Comparison of ENCODE assay signal across 8 mouse cellular contexts in genomic region chr2:90846597-90846954, GRCm38 (mm10). TPM values are rescaled to one million over a fixed set of nuclear protein-coding genes. Genes with fewer than 3 reads are reported as not detected.
DNase-seq lines count a peak whose midpoint lies in the region; ATAC-seq and TF ChIP-seq lines count a peak whose summit lies in the region.

No protein-coding gene starts in this region.

- H3K36me3 ChIP-seq in kidney, embryonic 14.5 days (ENCODE audit: control insufficient read depth, insufficient read depth, low read length), result peaks cover 18% of the 10 kb centered on the region
- H3K36me3 ChIP-seq in forebrain, postnatal 0 days (ENCODE audit: insufficient read depth), result peaks cover 13% of the 10 kb centered on the region
- peaks cover 11% of the 10 kb centered on the region for H3K36me3 ChIP-seq in liver, embryonic 14.5 days (replicated peaks; ENCODE audit: control insufficient read depth, insufficient read depth, low read depth)

- no peak; the same call in 1 of the 2 replicates for TF ChIP-seq CTCF in forebrain, postnatal 0 days (IDR thresholded peaks at IDR 0.05; ENCODE audit: low read depth)
- no peak for TF ChIP-seq CTCF in liver, embryonic 14.5 days (IDR thresholded peaks at IDR 0.05; ENCODE audit: low read depth)

- peak overlapping the region; percentile 74 for H3K4me3 ChIP-seq in kidney, embryonic 14.5 days (ENCODE audit: low read length)
- H3K4me3 ChIP-seq in forebrain, postnatal 0 days (ENCODE audit: low read depth, low read length), result peak overlapping the region; percentile 94
- H3K4me3 ChIP-seq in liver, embryonic 14.5 days (ENCODE audit: insufficient read depth in 1 of 2, low read depth in 2 of 2, low read length in 2 of 2), result peak overlapping the region; percentile 68 to 83

- no peaks in the 10 kb centered on the region for H3K9me3 ChIP-seq in kidney, embryonic 14.5 days (ENCODE audit: control insufficient read depth, low read length)
- H3K9me3 ChIP-seq in forebrain, postnatal 0 days (ENCODE audit: low read length), result no peaks in the 10 kb centered on the region
- no peaks in the 10 kb centered on the region for H3K9me3 ChIP-seq in liver, embryonic 14.5 days (ENCODE audit: control insufficient read depth, low read length)

- no peak for TF ChIP-seq EP300 in liver, embryonic 14.5 days (IDR thresholded peaks at IDR 0.05; ENCODE audit: low read depth)

- H3K27me3 ChIP-seq in kidney, embryonic 14.5 days (ENCODE audit: control insufficient read depth, insufficient read depth, low read length), result no peaks in the 10 kb centered on the region
- no peaks in the 10 kb centered on the region for H3K27me3 ChIP-seq in forebrain, postnatal 0 days (ENCODE audit: insufficient read depth, low read length)
- no peaks in the 10 kb centered on the region for H3K27me3 ChIP-seq in liver, embryonic 14.5 days (ENCODE audit: control insufficient read depth, insufficient read depth, low read length)

- peaks cover 6% of the 10 kb centered on the region for H3K4me1 ChIP-seq in kidney, embryonic 14.5 days (ENCODE audit: control insufficient read depth, insufficient read depth, low read length)
- peaks cover 17% of the 10 kb centered on the region for H3K4me1 ChIP-seq in forebrain, postnatal 0 days (ENCODE audit: insufficient read depth)
- H3K4me1 ChIP-seq in liver, embryonic 14.5 days (replicated peaks; ENCODE audit: control insufficient read depth in 2 of 2, insufficient read depth in 2 of 2, low read length in 1 of 2), result peaks cover 19% of the 10 kb centered on the region in 2 experiments

- ATAC-seq in kidney, embryonic 14.5 days (ENCODE audit: low FRiP score, low TSS enrichment), result no peak; the same call in none of the 2 replicates
- peak; percentile 59 for ATAC-seq in activated CD4-positive, CD25-positive, alpha-beta regulatory T cell, adult 4 months
- ATAC-seq in forebrain, postnatal 0 days, result peak; percentile 54
- peak; percentile 29 for ATAC-seq in liver, embryonic 14.5 days (ENCODE audit: insufficient read depth)

- peak overlapping the region; percentile 58; the same call in 1 of the 2 replicates for H3K9ac ChIP-seq in kidney, embryonic 14.5 days (ENCODE audit: low read depth, low read length)
- peak overlapping the region; percentile 94 for H3K9ac ChIP-seq in forebrain, postnatal 0 days
- H3K9ac ChIP-seq in liver, embryonic 14.5 days (replicated peaks), result peak overlapping the region; percentile 55

- peak overlapping the region; percentile 42; the same call in 1 of the 2 replicates for H3K27ac ChIP-seq in kidney, embryonic 14.5 days (ENCODE audit: low read depth, low read length)
- H3K27ac ChIP-seq in forebrain, postnatal 0 days (ENCODE audit: low read depth, low read length), result peak overlapping the region; percentile 77
- H3K27ac ChIP-seq in liver, embryonic 14.5 days, result peak overlapping the region; percentile 10

- DNase-seq in kidney, adult 9 months, result no peak
- DNase-seq in forebrain, postnatal 0 days, result no peak
- DNase-seq in liver, embryonic 14.5 days (ENCODE audit: low read depth in 3 of 3, low spot score in 3 of 3), result peak in 1 of 3 experiments; percentile 19
- no peak for DNase-seq in ovary, adult 18-20 months (ENCODE audit: low spot score)
- DNase-seq in cerebellum, postnatal 25 days, result no peak
- no peak for DNase-seq in adrenal gland, postnatal 10 days

- peak overlapping the region; percentile 55 for H3K4me2 ChIP-seq in kidney, embryonic 14.5 days (replicated peaks; ENCODE audit: low read depth, low read length)
- peak overlapping the region; percentile 77 for H3K4me2 ChIP-seq in forebrain, postnatal 0 days (ENCODE audit: low read depth)
- peak overlapping the region; percentile 80 for H3K4me2 ChIP-seq in liver, embryonic 14.5 days (ENCODE audit: low read depth)

- 3% methylated on average over 8 of the region's 8 CpGs for WGBS in kidney, embryonic 14.5 days
- WGBS in forebrain, postnatal 0 days, result 2% methylated on average over 8 of the region's 8 CpGs
- 2% methylated on average over 8 of the region's 8 CpGs for WGBS in liver, embryonic 14.5 days (ENCODE audit: insufficient replicate concordance)

RNA-seq across cellular contexts. Expression of gene Mtch2, which starts 0.4 kb away (rescaled TPM):
- polyA plus RNA-seq in kidney, embryonic 14.5 days (2014; fragmentation: Nextera tagmentation; extraction: Ambion mirVana), result 249 and 251 TPM in 2 replicates
- polyA plus RNA-seq in activated CD4-positive, CD25-positive, alpha-beta regulatory T cell, adult 4 months (2017; shearing (Covaris generic)), result 100 to 1,000 TPM; 116 to 122 TPM
- 106 and 120 TPM in 2 replicates for total RNA-seq in forebrain, postnatal 0 days (2014; rRNA removed)
- 222 and 224 TPM in 2 replicates for polyA plus RNA-seq in forebrain, postnatal 0 days (2015; fragmentation: Nextera tagmentation; extraction: Ambion mirVana)
- 43.9 and 52.2 TPM in 2 replicates for polyA plus RNA-seq in liver, embryonic 14.5 days (2012; rRNA removed)
- 128 and 135 TPM in 2 replicates for polyA plus RNA-seq in liver, embryonic 14.5 days (2014; fragmentation: Nextera tagmentation; extraction: Ambion mirVana)
- total RNA-seq in adrenal gland, postnatal 10 days (2021), result 100 to 1,000 TPM; 412 to 444 TPM

RNA-seq across cellular contexts. Expression of gene C1qtnf4, which starts 39.1 kb away (rescaled TPM):
- 7.7 and 13.2 TPM in 2 replicates for polyA plus RNA-seq in kidney, embryonic 14.5 days (2014; fragmentation: Nextera tagmentation; extraction: Ambion mirVana)
- 1 to 10 TPM in 1 of 2 experiments, under 1 TPM in 1; 0.89 to 1.5 TPM for polyA plus RNA-seq in activated CD4-positive, CD25-positive, alpha-beta regulatory T cell, adult 4 months (2017; shearing (Covaris generic))
- 201 and 252 TPM in 2 replicates for total RNA-seq in forebrain, postnatal 0 days (2014; rRNA removed)
- 185 and 189 TPM in 2 replicates for polyA plus RNA-seq in forebrain, postnatal 0 days (2015; fragmentation: Nextera tagmentation; extraction: Ambion mirVana)
- polyA plus RNA-seq in liver, embryonic 14.5 days (2012; rRNA removed), result 1.9 and 2.2 TPM in 2 replicates
- polyA plus RNA-seq in liver, embryonic 14.5 days (2014; fragmentation: Nextera tagmentation; extraction: Ambion mirVana), result 2.5 and 2.7 TPM in 2 replicates
- 1 to 10 TPM; 3.3 to 4.8 TPM for total RNA-seq in adrenal gland, postnatal 10 days (2021)

RNA-seq across cellular contexts. Expression of gene Kbtbd4, which starts 58.0 kb away (rescaled TPM):
- 37.5 and 43.4 TPM in 2 replicates for polyA plus RNA-seq in kidney, embryonic 14.5 days (2014; fragmentation: Nextera tagmentation; extraction: Ambion mirVana)
- polyA plus RNA-seq in activated CD4-positive, CD25-positive, alpha-beta regulatory T cell, adult 4 months (2017; shearing (Covaris generic)), result 10 to 100 TPM; 34.3 to 37.8 TPM
- 49.5 and 59.4 TPM in 2 replicates for total RNA-seq in forebrain, postnatal 0 days (2014; rRNA removed)
- 54.3 and 60.3 TPM in 2 replicates for polyA plus RNA-seq in forebrain, postnatal 0 days (2015; fragmentation: Nextera tagmentation; extraction: Ambion mirVana)
- polyA plus RNA-seq in liver, embryonic 14.5 days (2012; rRNA removed), result 7.9 and 8.8 TPM in 2 replicates
- 13.4 and 14.6 TPM in 2 replicates for polyA plus RNA-seq in liver, embryonic 14.5 days (2014; fragmentation: Nextera tagmentation; extraction: Ambion mirVana)
- 10 to 100 TPM; 24.6 to 26.6 TPM for total RNA-seq in adrenal gland, postnatal 10 days (2021)

RNA-seq across cellular contexts. Expression of gene Ndufs3, which starts 58.1 kb away (rescaled TPM):
- polyA plus RNA-seq in kidney, embryonic 14.5 days (2014; fragmentation: Nextera tagmentation; extraction: Ambion mirVana), result 233 and 251 TPM in 2 replicates
- polyA plus RNA-seq in activated CD4-positive, CD25-positive, alpha-beta regulatory T cell, adult 4 months (2017; shearing (Covaris generic)), result 100 to 1,000 TPM; 119 to 121 TPM
- 156 and 190 TPM in 2 replicates for total RNA-seq in forebrain, postnatal 0 days (2014; rRNA removed)
- 248 and 283 TPM in 2 replicates for polyA plus RNA-seq in forebrain, postnatal 0 days (2015; fragmentation: Nextera tagmentation; extraction: Ambion mirVana)
- 73.4 and 79.0 TPM in 2 replicates for polyA plus RNA-seq in liver, embryonic 14.5 days (2012; rRNA removed)
- polyA plus RNA-seq in liver, embryonic 14.5 days (2014; fragmentation: Nextera tagmentation; extraction: Ambion mirVana), result 138 and 144 TPM in 2 replicates
- 100 to 1,000 TPM; 692 to 778 TPM for total RNA-seq in adrenal gland, postnatal 10 days (2021)

Comparison
In these comparisons a context has a peak if more than half of its experiments do, and no peak if none do; other contexts are left out.
1. H3K27ac ChIP-seq: peak in every context shown above with its lines; median percentile 77 in forebrain, postnatal 0 days; 42 in kidney, embryonic 14.5 days; 10 in liver, embryonic 14.5 days.
2. RNA of gene C1qtnf4, which starts 39.1 kb away (polyA plus RNA-seq): 185 to 189 TPM in forebrain, postnatal 0 days; 7.7 to 13.2 TPM in kidney, embryonic 14.5 days, 1.9 to 2.7 TPM in liver, embryonic 14.5 days and 0.89 to 1.5 TPM in activated CD4-positive, CD25-positive, alpha-beta regulatory T cell, adult 4 months; every median in the first group is over 10 times any median in the second.
3. Peak in every context shown above with its lines, with median percentiles within 50 percentile points of each other: H3K4me2 ChIP-seq, H3K4me3 ChIP-seq and H3K9ac ChIP-seq.